Mouse (Mus musculus) small intestine, adult 2 months (tissue): Measurements from ENCODE around the gene Fryl. TPM values are rescaled to one million over a fixed set of nuclear protein-coding genes. Genes with fewer than 3 reads are reported as not detected.

Experiments used
- H3K27ac ChIP-seq: fragments of 200-500 bp; 2 replicates; pipeline ENCODE4 v1.5.1; 2012; ENCODE audit warnings: low read depth, low read length, control low read depth, inconsistent platforms; ENCODE audit not compliant: insufficient read depth
- H3K27me3 ChIP-seq: fragments of 200-500 bp; 2 replicates; pipeline ENCODE4 v1.6.1; 2012; ENCODE audit warnings: mild to moderate bottlenecking, moderate library complexity, low read length, inconsistent platforms; ENCODE audit not compliant: control insufficient read depth, insufficient read depth
- H3K36me3 ChIP-seq: fragments of 200-500 bp; 2 replicates; pipeline ENCODE4 v1.6.1; 2012; ENCODE audit warnings: mild to moderate bottlenecking, low read length, control low read depth, inconsistent platforms; ENCODE audit not compliant: control insufficient read depth, insufficient read depth
- H3K4me1 ChIP-seq: fragments of 200-500 bp; 2 replicates; pipeline ENCODE4 v1.6.1; 2012; ENCODE audit warnings: low read length, inconsistent platforms, mixed read lengths; ENCODE audit not compliant: control insufficient read depth, insufficient read depth, insufficient read length
- H3K4me3 ChIP-seq: fragments of 200-500 bp; 2 replicates; pipeline ENCODE4 v1.5.1; 2012; ENCODE audit warnings: low read depth, mild to moderate bottlenecking, control low read depth, inconsistent platforms, low read length, moderate library complexity
- CTCF ChIP-seq: fragments of 200-500 bp; IDR thresholded peaks from 2 replicates; pipeline ENCODE4 v1.5.1; 2012; ENCODE audit warnings: low read depth, mild to moderate bottlenecking, control low read depth, inconsistent platforms, low read length, moderate library complexity, mixed read lengths; ENCODE audit not compliant: insufficient replicate concordance, insufficient read length; ENCODE audit errors: extremely low read depth
- POLR2A ChIP-seq: fragments of 200-500 bp; IDR thresholded peaks from 2 replicates; pipeline ENCODE4 v1.6.1; 2012; ENCODE audit warnings: low read depth, mild to moderate bottlenecking, control low read depth, inconsistent platforms, low read length, moderate library complexity
- WGBS: fragments of 180-500 bp; shearing (Covaris S2); methylation state at CpG from one replicate; pipeline ENCODE4 v1.1.7; 2018; 5-methylcytosine and 5-hydroxymethylcytosine counted together
- polyA plus RNA-seq: library from polyadenylated mRNA; depleted of rRNA; stranded (reverse); fragments of >200 nt; gene quantifications from 2 replicates; pipeline ENCODE4 v1.2.3, GENCODE M21; 2012

Gene Fryl
- polyA plus RNA-seq, 1 experiment: 104 TPM

- TF ChIP-seq CTCF (no peak), POLR2A (no peak)
- H3K4me1 ChIP-seq: no peaks in the 10 kb centered on the region
- no peak overlapping the region for H3K27ac ChIP-seq
- WGBS: 69% methylated on average over 2 of the region's 2 CpGs
- peaks cover 32% of the 10 kb centered on the region for H3K36me3 ChIP-seq
- no peak overlapping the region for H3K4me3 ChIP-seq
- no peaks in the 10 kb centered on the region for H3K27me3 ChIP-seq
These were observed 120.5 kb downstream of the Fryl start for GRCm38 (mm10) chr5:73135959-73136358.

DNA sequence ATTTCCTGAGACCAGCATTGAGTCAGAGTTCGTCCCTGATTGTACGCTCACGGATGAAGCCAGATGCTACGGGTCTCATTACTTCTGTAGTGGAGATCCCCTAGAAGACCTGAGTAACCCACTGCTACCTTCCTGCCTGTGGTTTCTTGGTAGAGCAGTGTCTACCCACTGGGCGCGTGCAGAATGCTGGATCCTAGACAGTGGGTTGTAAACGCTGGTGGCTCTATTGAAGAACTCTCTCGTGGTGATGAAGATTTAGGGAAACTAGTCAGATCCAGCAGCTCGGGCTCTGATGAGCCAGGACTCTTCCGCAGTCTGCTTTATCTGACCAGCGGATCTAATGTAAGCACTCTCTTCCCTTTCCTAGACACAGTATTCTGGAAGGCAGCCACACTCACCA is 121.3 kb downstream of the Fryl start:
- Histone ChIP-seq H3K4me3 (no peak overlapping the region), H3K27ac (no peak overlapping the region), H3K27me3 (no peaks in the 10 kb centered on the region), H3K36me3 (peaks cover 30% of the 10 kb centered on the region), H3K4me1 (no peaks in the 10 kb centered on the region)
- WGBS: 83% methylated on average over 11 of the region's 11 CpGs
- TF ChIP-seq CTCF (no peak), POLR2A (no peak)

- no peak overlapping the region for H3K27ac ChIP-seq
- no peaks in the 10 kb centered on the region for H3K4me1 ChIP-seq
- H3K36me3 ChIP-seq: peaks cover 33% of the 10 kb centered on the region
- H3K27me3 ChIP-seq: no peaks in the 10 kb centered on the region
- WGBS: 35% methylated on average over 5 of the region's 5 CpGs
- TF ChIP-seq POLR2A (no peak), CTCF (peak; percentile 37; the same call in 1 of the 2 replicates)
- H3K4me3 ChIP-seq: no peak overlapping the region
These were observed 122.6 kb downstream of the Fryl start for GRCm38 (mm10) chr5:73133833-73134185.

GRCm38 (mm10) chr5:73132998-73133832 is 123.2 kb downstream of the Fryl start:
- H3K4me3 ChIP-seq: no peak overlapping the region
- H3K27me3 ChIP-seq: no peaks in the 10 kb centered on the region
- 77% methylated on average over 29 of the region's 29 CpGs for WGBS
- TF ChIP-seq POLR2A: no peak
- TF ChIP-seq CTCF: no peak
- no peaks in the 10 kb centered on the region for H3K4me1 ChIP-seq
- H3K36me3 ChIP-seq: peaks cover 35% of the 10 kb centered on the region
- no peak overlapping the region for H3K27ac ChIP-seq

DNA sequence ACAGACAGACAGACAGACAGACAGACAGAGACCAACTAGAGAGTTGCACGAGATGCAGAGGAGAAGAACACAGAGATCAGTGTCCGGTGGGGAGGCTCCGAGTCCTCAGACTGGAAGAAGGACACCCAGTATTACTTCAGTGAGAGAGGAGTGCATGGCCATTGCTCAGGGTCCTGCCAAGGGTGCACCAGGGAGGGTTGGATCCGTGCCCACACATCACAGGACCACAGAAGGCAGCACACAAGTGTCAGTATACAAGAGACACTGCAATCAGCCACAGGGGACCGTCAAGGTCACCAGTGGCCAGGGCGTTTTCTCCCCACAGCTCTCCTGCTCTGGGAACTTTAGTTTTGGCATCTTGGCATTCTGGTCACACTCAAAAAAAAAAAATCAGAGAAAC is 125.4 kb downstream of the Fryl start:
- TF ChIP-seq POLR2A (no peak), CTCF (no peak)
- no peaks in the 10 kb centered on the region for H3K4me1 ChIP-seq
- no peaks in the 10 kb centered on the region for H3K27me3 ChIP-seq
- H3K4me3 ChIP-seq: no peak overlapping the region
- WGBS: 90% methylated on average over 6 of the region's 6 CpGs
- H3K36me3 ChIP-seq: peaks cover 44% of the 10 kb centered on the region
- no peak overlapping the region for H3K27ac ChIP-seq

DNA sequence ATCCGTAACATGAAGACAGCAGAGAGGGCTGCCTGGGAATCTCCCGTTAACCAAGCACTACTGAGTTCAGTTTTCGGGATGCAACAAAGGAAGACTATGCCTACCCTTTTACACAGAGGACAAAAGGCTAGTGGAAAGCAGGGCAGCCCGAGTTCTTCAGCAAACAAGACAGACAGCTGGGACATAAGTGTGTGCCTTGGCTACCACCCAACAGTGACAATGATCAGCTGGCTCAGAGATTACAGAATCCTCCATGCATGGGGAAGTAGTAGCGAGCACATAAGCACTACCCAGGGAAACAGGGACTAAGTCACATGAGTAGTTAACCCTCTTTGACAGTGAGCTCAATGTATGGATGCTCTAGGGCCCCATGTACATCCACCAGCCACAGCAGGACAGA is 126.5 kb downstream of the Fryl start:
- Histone ChIP-seq H3K4me3 (no peak overlapping the region), H3K36me3 (peaks cover 48% of the 10 kb centered on the region), H3K4me1 (no peaks in the 10 kb centered on the region), H3K27ac (no peak overlapping the region), H3K27me3 (no peaks in the 10 kb centered on the region)
- 58% methylated on average over 5 of the region's 5 CpGs for WGBS
- no peak for TF ChIP-seq POLR2A
- TF ChIP-seq CTCF: no peak

DNA sequence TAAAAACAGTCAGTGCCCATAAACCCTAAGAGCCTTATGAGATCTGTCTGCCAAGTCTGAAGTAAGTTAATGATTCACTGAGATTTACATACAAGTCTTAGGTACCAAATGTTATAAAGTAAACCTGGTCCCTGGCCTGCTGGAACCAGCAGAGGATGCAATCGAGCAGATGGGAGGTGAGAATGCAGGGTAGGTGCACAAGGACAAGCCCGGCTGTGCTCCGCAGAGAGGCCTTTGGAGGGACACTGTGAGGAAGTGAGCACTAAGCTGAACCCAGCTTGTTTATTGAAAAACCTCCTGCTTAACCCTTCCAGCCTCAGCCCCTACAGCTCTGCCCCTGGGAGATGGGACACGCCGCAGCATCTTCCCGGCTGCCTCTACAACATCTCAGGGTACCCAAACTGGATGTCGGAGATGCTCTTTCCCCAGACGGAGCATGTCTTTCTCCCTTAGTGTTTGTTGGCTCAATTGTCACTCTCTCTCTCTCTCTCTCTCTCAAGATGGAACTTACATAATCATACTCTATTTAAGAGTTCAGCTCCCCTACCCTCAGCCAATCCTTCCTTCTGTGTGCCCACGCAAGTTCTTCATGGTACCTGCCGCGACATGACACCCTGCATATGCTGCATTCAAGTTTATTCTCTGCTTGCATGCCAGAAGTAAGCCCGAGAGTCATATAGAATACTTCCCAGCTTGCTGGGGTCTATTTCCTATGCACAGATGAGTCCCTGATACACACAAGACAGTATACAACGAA is 136.3 kb downstream of the Fryl start:
- H3K4me3 ChIP-seq: no peak overlapping the region
- no peak overlapping the region for H3K27ac ChIP-seq
- TF ChIP-seq CTCF (no peak), POLR2A (no peak)
- 69% methylated on average over 13 of the region's 13 CpGs for WGBS
- H3K36me3 ChIP-seq: peaks cover 57% of the 10 kb centered on the region
- H3K27me3 ChIP-seq: no peaks in the 10 kb centered on the region
- no peaks in the 10 kb centered on the region for H3K4me1 ChIP-seq
